Mouse (Mus musculus): ENCODE data around the gene Pkn3.
"Not testable (repeated sequence)": the region's sequence is repeated elsewhere in the genome, so short reads cannot be mapped to it uniquely, and the experiment has no call there.

Gene Pkn3

DNA sequence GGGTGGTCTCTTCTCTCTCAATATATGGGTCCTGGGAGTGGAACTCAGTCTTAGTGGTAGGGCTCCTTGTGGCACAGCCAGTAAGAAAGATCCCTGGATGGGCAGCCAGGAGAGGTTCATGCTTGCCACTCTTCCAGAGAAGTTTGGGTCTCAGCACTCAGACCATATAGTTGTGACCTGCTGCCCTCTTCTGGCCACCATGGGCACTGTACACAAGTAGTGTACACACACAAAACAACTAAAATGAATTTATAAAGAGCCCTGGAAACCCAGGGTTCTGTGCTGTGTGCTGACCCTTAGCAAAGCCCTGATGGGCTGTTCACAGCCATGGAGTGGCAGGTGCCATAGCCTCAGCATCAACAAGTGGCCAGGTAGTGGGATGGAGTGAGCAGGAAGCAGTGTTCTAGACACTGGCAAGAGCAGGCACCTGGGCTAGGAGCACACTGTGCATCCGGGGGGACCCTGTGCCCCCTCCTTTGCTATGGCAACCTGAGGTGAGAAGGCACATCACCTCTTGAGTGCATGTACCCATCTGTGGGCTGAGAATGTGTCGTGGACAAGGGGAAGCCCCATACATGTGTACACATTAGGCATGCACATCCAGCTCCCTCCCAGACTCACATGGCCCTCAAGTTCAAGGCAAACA is 18.5 kb downstream of the Pkn3 start:
- DNase-seq (ENCODE audit: low spot score), result no peak

DNA sequence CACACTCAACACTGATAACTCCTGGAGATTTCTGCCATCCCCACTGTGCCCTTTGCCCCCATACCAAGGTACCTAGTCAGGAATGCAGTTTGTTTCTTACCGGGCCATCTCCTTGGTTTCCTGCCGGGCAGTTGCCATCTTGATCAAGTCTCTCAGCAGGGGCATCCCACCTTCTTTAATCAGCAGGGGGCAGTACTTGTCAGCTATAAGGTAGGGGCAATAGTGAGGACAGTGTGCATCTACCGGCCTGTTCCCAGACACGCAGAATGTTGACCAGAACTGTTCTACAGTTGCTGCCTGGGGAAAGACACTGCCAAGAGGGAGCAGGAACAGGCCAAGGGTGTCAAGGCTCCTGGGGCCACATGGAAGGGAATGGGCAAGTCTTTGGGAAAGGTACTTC is 22.7 kb downstream of the Pkn3 start:
- no peak for DNase-seq (ENCODE audit: low spot score)

DNA sequence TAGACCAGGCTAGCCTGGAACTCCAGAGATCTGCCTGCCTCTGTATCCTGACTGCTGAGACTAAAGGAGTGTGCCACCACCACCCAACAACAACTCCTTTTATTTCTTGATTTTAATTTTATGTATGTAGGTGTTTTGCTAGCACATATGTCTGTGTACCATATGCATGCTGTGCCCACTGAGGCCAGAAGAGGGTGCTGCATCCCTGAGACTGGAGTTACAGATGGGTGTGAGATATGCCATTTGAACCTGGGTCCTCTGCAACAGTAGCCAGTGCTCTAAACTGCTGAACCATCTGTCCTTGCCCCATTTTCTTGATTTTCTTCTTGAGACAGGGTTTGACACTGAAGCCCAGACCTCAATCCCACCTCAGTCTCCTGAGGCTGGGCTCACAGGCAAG is 28.9 kb downstream of the Pkn3 start:
- peak; percentile 46 for DNase-seq (ENCODE audit: low spot score)

DNA sequence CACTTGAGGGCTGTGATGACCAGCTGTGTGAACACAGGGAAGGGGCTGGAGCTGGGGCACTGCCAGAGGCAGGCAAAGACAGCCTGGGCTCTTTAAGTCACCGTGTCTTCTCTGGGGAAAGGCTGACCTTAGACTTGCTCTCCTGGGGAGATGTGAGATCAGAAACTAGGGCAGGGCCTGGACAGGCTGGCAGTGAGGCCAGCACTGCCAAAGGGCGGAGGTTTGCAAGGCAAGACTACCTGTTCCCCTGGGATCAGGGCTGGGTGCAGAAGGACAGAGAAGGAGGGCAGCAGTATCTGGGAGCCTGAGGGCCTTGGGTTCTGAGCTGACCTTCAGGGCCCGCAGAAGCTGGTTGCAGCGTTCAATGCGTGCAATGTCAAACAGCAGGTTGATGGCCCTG is 30.2 kb downstream of the Pkn3 start:
- DNase-seq (ENCODE audit: low spot score), result no peak

DNA sequence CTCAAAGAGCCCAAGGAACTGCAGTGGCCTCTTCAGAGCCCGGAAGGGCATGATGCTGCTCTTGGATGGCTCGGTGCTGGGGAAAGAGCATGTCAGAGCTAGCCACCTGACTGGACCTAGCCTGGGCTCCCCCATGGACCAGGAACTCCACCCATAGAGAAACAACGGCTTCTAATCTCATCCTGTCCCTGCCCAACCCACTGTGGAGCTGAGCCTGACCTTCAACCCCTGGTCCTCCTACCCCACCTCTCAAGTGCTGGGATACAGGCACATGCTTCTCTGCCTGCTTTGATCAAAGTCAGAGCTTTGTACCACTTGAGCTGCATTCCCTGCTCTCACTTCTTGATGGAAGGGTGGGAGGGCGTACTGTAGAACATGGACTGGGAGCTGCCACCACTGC is 30.8 kb downstream of the Pkn3 start:
- DNase-seq (ENCODE audit: low spot score), result no peak

DNA sequence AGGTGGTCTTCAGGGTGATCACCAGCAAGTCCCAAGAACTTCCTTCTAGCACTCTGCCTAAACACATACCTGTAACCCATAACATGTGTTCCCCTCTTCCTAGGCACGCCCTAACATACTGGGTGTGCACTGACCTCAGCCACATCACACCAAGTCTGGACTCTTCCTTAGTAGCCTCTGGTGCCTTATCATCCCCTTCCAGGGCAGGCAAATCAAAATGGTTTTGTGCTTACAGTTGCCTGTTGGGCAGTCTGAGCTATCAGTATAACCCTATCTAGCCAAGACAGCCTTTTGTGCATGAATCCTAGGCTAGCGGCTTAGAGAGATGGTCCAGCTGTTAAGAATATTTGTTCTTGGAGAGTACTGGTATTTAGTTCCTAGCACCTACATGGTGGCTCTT is 34.0 kb downstream of the Pkn3 start:
- DNase-seq (ENCODE audit: low spot score), result no peak

DNA sequence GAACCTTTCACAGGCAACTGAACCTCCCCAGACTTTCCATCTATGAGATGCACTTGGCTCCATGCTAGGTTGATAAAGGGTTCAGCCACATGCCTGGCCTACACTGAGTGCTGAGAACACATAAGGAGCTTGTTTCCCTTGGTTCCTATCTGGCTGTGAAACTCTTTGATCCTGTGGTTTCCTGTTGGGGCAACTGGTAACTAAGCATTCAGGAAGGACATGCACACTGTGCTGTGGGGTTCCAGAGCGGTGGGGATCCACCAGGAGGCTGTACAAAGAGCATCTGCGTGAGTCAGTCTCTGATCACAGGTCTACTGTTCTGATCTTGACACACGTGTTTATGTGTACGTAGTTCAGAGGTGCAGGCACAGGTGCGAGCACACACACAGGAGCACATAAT is 35.1 kb downstream of the Pkn3 start:
- DNase-seq (ENCODE audit: low spot score), result no peak

DNA sequence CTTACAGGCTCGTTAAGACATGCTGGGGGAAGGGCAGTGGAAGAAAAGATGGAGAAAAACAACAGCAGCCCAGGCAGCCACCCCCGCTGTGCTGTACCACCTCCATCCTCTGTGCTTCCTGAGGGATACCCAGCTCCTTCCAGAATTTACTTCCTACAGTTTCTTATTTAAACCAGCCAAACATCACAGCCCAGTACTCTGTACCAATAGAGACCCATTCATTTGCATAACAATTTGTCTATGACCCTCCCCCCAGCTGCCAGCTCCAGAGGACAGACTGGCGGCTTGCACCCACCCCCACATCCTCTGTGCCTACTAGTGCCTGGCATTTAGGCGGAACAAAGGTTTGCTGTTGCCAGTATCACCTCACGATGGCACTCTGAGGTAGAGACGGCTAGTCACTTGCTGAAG is 42.2 kb downstream of the Pkn3 start:
- peak; percentile 74 for DNase-seq (ENCODE audit: low spot score)

DNA sequence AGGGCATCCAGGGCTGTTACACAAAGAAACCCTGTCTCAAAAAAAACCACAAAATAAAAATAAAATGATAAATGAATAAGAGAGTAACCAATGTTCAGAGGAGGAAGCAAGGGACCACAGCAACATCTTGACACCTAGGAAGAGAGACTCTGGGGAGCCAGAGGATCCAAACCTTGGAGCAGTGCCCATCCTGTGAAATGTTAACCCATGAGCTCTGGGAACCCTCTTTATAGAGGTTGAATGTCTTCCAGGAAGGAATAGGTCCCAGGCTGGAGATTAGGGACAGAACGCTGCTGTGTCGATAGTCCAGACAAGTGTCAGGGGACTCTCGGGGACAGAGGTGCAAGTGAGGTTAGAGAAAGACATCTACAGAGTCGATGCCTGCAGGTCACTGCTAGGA is 42.8 kb downstream of the Pkn3 start:
- no peak for DNase-seq (ENCODE audit: low spot score)

DNA sequence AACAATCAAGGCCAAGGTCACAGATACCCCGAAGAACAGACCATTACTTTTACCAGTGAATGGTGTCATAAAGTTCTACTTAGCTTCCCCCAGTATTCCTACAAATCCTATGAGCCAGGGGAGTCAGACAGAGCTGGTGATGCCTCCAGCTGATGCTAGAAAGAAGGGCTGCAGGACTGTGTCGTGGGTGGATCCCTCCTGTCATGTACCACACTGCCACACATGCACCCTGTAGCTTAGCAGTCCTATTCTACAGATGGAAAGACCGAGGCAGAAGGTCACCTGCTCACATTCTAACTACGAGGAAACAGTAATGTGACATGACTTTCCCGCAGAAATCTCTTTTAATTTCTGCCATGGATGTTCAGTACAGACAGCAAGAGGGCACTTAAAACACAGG is 45.3 kb downstream of the Pkn3 start:
- DNase-seq (ENCODE audit: low spot score), result no peak

DNA sequence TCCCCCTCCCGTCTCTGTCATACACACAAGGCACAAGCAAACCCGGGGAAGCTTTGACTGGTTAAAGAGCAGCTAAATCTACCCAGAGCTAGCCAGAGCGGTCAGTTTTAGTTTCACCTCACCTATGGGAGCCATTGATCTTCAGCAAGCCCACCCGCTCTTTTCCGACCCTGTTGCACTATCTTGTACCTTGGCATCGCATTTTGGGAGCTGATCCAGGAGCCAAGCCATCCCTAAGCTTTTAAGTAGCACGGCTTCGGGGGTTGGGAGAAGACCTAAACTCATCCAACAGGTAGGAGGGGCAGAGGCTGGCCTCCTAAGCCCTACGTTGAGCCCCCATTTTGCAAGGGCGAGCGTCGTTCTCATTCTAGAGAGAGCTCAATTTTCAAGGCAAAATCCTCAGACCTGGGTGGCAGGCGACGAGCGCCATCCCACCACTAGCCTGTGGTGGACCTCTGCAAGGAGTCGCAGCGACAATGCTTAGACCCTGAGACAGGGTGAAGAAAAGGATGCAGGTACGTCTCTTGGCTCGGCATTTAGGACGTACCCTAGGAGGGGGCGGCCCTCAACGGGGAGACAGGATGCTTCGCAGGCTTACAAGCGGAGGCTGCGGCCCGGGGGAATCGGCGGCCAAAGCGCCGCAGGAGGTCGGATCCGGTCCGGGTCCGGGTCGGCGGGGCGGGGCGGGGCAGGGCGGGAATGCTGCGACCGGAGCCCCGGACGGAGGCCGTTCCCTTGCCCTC is 46.4 kb downstream of the Pkn3 start:
- DNase-seq (ENCODE audit: low spot score), result no peak

DNA sequence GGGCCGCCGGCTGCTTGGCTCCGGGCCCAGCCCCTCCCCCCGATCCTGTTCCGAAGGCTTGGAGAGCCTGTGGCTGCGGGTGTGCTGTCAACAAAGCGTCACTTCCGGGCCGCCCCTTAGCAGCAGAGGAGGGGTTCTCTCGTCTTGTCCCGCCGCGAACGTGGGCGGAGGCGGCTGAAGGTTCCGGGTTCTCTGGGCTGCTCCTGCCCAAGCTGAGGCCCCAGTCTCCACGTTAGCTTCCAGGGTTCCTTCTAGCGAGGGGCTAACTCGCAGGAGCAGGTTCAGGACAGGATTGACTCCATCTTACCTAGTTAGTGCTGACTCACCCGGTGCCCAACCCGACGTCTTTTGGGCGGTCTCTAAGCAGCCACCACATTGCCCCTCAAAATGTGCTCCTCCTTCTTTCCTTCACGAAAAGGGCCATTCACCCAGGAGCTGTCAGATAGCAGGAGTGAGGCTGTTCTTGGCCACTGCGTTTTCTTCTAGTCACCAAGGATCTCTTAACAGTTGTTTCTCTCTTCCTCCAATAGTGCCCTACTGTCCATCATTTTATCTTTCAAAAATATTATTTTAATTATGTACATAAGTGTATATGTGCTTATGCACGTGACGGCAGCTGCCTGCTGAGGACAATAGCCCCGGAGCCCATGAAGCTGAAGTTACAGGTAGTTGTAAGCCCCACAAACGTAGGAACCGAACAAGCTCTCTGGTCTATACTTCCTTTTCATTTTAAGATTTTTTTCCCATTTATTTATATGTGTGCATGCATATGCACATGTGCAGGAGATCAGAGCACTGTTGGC is 47.2 kb downstream of the Pkn3 start, which contains the start of gene Zer1:
TSS of gene Zer1 (minus strand) at position 114 of the 803 bp plus-strand sequence.
- peak; percentile 80 for DNase-seq (ENCODE audit: low spot score)

DNA sequence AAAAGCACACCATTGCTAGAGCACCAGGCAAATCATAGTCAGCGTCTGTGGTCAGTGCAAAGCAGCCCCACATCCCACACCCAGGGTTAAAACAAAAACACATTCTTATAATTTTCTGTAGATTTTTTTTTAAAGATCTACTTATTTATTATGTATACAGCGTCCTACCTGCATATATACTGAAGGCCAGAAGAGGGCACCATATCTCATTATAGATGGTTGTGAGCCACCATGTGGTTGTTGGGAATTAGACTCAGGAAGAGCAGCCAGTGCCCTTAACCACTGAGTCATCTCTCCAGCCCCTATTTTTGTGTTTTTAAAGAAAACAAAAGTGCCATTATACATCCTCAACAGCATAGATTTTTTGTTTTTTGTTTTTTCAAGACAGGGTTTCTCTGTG is 51.3 kb downstream of the Pkn3 start:
- peak; percentile 41 for DNase-seq (ENCODE audit: low spot score)

DNA sequence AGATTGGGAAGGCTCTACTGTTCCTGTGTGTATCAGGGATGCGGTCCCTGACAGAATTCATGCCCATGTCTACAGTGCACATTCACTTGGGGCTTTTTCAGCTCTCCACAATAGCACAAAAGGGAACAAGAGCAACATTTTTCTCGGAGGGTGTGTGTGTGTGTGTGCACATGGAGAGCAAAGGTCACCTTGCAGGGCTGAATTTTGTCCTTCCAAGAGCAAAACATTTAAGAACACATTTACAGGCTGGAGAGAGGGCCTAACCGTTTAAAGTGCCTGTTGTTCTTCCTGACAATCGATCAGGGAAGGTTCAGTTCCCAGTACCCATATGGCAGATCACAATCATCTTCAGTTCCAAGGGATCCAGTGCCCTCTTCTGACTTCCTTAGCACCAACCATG is 52.7 kb downstream of the Pkn3 start:
- DNase-seq (ENCODE audit: low spot score), result no peak

DNA sequence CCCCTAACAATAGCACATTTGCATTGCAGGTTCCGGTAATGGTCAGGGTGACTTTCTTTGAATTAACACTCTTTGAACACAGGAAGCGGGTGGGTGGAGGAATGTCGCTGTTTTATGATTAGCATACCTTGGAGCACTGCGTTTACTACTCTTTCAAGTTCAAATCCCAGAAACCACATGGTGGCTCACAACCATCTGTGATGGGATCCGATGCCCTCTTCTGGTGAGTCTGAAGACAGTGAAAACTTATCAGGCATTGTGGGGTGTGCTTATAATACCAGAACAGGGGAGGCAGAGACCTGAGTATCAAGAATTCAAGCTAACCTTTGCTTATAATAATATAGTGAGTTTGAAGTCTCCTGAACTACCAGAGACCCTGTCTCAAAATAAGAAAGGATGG is 53.8 kb downstream of the Pkn3 start:
- DNase-seq (ENCODE audit: low spot score), result not testable (repeated sequence)

DNA sequence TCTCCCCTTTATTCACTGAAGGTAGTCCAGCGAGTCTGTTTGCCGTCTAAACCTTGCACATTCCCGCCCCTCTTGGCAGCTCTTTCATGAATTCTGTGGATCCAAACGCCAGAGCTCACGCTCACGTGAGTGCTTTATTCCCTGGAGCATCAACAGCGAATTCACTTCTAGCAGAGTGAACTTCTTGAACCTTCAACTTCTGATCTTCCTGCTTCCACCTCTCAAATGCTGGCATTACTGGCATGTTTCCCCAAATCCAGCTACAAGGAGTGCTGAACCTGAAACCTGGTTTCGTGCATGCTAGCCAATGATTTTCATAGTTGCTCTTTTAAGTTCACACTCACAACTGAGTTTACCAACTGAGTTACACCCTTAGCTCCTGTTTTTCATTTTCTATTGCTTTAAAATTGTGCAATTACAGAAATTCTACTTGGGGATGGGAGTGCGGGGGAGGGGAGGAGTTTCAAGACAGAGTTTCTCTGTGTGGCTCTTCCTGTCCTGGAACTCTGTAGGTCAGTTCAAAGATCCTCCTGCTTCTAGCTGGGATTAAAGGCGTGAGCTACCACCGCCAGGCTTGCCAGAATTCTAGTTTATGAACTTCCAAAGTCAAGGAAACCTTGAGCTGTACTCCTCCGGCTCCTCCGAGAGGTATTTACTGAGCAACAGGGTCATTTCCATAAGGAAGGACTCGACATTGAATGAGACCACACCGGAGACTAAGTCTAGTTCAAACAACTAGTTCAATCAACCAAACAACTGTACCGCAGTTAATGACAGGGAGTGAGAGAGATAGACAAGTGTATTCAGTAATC is 55.5 kb downstream of the Pkn3 start:
- no peak for DNase-seq (ENCODE audit: low spot score)

DNA sequence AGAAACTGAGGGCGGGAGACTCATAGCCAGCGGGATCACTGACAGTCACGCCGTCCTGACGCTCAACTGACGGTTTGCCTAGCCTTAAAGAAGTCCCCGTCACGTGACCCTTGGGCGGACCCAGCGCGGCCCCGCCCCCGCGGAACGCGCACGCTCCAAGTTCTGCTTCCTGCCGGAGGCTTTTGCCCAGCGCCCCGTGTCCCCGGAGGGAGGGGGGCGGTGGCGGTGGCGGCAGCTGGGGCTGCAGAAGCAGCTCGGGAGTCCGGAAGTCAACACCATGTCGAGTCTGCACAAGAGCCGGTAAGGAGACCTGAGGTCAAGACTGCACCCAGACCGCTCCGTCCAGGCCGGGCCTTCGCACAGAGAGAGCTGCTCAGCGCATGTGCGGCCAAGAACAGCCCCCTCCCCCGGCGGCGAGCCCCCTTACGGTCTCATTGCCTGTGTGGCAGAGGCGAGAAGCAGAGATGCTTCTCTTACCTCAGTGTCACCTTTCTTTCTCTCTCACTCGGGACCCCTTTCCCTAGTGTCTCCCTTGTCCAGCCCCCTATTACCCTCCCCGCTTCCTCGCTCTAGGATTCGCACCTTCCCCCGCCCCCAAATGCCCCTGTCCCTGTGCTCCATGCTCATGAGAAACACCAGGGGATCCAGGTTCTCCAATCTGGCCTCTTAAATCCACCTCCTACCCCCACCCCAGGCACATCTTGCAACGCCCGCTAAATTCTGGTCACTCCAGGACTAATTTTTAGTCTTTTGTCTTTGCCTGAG is 56.3 kb downstream of the Pkn3 start, which contains the start of gene Tbc1d13:
TSS of gene Tbc1d13 (plus strand) at position 134 of the 765 bp plus-strand sequence.
- peak; percentile 97 for DNase-seq (ENCODE audit: low spot score)

DNA sequence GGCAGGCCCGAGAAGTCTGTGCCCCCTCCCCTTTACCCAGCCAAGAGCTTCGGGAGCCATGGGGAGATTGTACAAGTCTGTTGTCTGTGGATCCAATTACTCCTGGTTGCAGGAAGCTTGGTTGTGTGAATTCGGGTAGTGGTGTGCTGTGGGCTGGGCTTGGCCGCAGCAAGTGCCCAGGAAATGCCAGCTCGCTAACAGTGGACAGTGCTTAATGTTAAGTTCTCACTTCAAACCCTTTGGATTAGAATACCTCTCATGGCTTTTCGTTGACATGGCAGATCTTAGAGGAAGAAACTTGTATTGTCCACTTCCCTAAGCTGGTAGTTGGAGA is 56.9 kb downstream of the Pkn3 start:
- DNase-seq (ENCODE audit: low spot score), result no peak

DNA sequence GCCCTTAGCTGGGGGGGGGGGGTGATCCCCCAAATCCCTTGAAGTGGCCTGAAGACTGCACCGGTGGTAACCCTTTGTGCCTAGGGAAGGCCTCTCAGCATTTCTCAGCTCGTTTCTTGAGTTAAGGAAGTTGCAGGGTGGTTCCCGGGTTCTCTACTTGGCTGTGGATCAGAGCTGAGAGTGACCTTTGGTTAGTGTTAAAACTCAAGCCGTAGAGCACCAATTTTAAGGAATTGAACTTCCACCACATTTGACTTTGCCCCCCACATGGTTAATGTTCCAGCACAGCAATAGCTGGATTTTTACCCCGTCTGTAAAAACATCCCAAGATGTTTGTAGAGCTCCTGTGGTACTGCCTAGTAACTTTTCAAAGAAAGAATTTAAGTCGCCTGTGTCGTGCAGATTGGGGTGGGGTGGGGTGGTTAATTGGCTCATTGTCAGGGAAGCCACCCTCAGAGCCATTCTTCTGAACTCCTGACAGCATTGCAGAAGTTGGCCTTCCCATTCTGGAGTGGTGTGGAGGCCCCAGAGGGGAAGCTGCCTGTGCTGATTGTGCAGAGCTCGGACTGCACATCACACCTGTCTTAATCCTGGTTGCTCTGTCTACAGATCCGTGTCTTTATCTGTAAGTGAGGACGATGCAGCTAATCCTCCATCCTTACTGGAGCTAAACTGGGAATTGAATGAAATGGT is 57.6 kb downstream of the Pkn3 start:
- no peak for DNase-seq (ENCODE audit: low spot score)

DNA sequence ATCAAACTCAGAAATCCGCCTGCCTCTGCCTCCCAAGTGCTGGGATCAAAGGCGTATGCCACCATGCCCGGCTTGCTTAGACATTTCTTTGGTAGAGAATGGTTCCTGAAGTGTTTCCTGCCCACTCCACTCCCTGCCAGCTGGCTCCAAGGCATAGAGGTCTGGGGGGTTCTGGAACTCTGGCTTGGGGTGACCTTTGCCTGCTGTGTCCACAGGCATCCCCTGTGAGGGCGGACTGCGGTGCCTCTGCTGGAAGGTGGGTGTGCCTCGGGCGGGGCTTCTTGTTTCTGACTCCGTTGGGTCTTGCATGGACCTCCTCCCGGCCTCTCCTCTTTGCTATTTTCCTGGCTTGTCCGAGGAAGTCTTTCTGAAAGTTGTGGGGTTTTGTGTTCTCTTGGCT is 59.0 kb downstream of the Pkn3 start:
- no peak for DNase-seq (ENCODE audit: low spot score)

DNA sequence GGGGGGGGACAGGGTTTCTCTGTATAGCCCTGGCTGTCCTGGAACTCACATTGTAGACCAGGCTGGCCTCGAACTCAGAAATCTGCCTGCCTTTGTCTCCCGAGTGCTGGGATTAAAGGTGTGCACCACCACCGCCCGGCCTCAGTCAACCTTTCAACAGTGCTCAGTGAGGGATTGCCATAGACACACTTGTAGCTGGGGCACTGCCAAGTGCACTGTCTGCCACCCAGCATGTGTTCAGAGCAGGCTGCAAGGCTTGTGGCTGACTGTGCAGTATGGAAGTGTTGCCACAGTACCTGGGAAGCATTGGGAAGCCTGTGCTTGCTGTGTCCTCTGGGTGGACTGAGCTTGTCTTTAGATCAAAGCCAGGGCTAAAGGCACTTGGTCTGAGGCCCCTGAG is 62.5 kb downstream of the Pkn3 start:
- DNase-seq (ENCODE audit: low spot score), result not testable (repeated sequence)
